Mouse (Mus musculus): ENCODE data around the gene Polr2i.

Gene Polr2i

DNA sequence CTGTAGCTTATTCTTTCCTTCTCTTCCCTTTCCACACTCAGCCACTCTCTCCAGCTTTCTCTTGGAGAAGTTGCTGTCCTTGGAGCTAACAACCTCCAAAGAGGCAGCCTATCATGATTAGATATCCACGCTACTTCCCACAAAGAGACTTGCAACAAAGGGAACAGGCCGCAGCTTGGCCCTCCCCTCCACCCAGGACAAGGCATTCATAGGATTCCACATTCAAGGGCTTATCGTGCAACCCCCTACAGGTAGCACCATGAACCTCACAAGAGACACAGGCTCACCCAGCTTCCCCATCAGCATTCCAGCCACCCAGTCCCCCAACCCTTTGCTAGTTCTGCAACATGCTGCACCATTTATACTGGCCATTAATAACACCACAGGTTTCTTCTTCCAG is 35.0 kb downstream of the Polr2i start:
- no peak for DNase-seq

DNA sequence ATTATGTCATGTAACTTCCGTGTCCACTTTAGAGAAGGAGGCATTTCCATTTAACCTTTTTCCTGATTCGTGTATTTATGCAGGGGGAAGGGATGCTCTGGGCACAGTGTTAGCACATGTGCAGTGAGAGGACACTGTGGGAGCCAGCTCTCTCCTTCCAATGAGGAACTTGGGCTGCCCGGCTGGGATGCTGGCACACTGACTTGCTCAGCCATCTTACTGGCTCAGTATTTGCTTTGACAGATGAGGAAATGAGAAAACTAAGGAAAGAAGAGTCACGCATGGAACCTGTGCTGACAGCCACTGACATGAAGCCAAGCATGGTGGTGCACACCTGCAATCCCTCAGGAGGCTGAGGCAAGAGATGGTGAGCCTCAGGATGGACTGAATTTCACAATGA is 37.9 kb downstream of the Polr2i start:
- no peak for DNase-seq

DNA sequence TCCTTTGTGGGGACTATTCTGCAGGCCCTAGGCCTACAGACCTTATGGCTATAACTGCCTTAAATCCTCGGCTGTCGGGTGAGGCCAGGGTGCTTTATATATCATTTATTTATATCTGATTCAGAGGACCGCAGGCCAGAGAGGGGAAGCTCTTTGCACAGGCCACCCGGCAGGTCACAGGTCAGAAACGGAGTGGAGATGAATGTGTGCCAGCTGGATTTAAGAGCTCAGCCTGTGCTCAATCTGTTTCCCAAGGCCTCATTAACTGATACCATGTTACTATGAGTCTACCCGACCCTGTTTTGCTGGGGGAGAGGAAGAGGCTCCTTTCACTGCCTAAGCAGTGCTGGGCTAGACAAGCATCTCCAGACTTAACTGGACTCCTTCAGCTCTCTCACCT is 42.6 kb downstream of the Polr2i start:
- no peak for DNase-seq

DNA sequence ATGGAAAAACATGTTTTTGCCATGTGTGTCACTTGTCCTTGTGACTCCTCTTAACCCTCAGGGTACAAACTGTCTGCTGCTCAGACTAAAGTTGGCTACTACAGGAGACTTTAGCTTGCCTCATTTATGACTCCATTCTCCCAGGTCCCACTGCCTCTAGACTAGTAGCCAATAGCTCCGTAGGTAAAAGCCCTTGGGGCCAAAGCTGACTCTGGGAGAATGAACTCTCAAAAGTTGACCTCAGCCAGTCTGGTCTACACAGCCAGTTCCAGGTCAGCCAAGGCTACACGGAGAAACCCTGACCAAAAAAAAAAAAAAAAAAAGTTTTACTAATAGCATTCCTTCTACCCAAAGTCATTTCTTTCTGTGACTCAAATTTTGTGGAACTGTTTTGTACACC is 47.2 kb downstream of the Polr2i start:
- DNase-seq: no peak

DNA sequence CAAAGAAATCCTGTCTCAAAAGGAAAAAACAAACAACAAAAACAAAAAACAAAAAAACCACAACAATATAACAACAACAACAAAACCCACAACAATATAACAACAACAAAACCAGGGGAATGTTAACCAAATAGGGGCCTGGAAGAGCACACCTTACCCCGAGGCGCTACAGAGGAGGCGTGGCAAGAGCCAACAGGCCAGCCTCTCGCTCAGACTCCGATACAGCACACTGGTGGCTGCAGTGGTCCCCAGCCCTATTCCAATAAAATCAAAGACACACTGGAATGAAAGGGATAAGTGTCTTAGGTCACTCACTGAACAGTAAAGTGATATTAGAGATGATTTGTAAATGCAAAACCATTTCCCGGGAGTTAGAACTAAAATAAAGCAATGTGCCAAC is 47.8 kb downstream of the Polr2i start:
- DNase-seq: no peak

DNA sequence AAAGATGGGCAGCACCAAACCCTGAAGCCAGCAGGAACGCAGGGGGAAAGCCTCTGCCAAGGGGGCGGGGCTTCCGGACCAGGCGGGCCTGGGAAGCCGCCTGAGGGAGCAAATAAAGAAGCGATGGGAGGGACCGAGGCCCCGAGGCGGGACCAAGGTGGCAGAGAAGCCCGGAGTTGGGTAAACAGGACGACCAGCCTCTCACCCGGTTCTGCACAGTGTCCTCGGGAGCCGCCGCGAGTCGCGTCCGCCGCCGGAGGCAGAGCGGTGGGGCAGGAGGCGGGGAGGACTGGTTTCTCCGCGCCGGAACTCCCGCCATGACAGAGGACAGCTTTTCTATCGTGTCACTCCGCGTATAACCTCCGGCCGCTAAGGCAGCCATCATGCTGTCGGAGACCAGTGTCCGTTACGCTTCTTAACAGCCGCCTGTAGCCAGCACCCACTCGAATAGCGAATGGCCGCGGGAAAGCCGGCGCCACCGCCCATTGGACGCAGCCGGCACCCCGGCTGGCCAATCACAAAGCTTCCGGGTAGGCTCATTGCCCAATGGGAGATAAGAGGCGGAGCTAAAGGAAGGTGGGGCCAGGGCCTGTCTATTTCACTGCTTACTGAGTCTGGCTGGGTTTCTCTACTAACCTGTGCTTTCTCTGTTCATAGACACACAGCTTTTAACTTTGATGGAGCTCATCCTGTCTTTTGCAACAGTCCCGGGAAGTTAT is 48.4 kb downstream of the Polr2i start, which contains the start of the genes Thap8 and Wdr62:
TSS of gene Thap8 (plus strand) at position 144 of the 719 bp plus-strand sequence.
TSS of gene Wdr62 (minus strand) at position 469 of the 719 bp plus-strand sequence.
- DNase-seq: peak; percentile 95

DNA sequence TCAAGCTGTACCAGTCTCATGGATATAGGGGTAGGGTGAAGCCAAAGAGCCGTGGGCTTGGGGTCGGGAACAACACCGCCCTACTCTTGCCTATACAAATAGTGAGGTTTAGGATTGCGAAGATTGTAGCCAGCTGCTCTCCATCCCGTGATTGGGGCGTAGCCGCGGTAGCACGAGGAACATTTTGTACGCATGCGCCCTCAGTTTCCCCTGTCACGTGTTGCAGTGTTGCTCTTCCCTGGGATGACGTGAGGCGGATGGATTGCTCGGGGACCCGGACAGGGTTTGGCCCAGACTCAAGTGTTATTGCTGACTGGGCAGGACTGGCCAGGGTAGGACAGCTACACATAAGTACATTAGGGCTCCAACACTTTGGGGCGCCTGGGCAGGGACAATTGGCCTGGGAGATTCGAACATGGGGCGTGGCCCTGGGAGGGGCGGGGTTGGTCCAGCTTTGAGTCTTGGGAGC is 49.0 kb downstream of the Polr2i start:
- DNase-seq: peak; percentile 92

DNA sequence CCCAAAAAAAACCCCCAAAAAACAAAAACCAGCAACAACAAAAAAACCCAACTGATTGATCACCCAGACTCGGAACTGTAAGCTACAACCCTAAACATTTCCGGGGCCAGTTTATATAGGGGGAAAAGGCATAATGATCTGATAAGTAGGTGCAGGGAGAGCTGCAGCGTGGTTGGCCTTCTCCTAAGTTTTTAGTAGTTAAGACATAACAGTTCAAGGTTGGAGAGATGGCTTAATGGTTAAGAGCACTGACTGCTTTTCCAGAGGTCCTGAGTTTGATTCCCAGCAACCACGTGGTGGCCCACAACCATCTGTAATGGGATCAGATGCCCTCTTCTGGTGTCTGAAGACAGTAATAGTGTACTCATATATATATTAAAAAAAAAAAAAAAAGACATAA is 49.8 kb downstream of the Polr2i start:
- no peak for DNase-seq

DNA sequence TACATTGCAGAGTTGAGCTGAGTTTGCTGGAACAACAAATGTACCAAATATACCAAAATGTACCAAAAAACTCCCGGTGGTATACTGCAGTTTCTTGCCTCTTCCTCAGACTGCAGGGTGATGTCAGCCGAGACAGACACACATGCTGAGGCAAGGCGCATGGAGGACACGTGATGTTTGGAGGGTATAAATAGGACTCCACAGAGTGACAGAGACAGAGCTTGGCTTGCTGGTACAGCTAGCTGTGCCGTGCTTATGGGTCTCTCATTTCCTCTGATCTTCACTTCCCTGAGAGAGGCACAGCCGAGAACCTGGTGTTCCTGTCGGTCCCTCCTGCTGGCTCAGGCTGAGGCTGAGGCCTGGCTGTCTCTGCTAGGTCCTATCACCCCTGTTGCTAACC is 51.0 kb downstream of the Polr2i start:
- no peak for DNase-seq

Data from kidney, postnatal 10 days (tissue).